Mouse (Mus musculus) retina, postnatal 1 day (tissue): ENCODE measurements around the gene Psg26.
"Not testable (repeated sequence)": the region's sequence is repeated elsewhere in the genome, so short reads cannot be mapped to it uniquely, and the experiment has no call there.

Experiments used
- DNase-seq: peaks from one replicate; pipeline ENCODE4 v3.0.0-alpha.2; 2012

Psg26 gene

DNA sequence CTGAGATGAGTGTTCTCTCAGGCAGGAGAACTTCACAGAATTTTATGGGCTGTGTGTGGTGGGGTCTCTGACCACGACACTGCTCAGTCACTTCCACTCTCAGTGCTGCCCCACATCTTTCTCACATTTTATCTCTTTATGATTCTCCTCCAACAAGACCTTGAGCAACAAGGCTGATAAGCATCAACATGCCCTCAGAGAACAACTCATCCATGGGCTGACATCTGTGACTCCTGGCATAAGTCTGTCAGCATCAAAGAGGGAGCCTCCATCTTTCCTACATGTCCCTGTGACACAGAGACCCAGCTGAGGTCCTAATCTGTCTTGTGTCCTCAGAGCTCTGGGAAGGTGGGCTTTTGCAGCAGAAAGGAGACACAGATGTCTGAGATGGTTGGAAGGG lies at the start of gene Psg26:
Psg26 (minus strand) TSS at position 101 of the 400 bp plus-strand sequence.
- no peak for DNase-seq

DNA sequence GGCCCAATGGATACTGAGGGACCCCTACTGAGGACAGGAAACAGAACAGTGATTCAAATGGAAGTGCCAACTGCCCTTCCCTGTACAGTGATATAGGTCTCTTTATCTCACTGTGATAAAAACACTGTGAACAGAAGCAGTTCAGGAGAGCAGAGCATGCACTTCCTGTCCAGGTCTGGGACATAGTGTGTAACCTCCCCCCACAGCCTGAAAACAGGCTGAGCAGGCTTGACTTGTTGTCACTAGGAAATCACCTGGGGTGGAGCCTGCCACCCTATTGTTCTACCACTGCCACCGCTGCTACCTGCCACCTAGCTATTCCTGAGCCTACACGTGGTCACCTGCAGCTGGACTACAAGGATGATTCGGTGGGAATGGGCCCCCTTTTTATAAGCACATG lies 49.4 kb upstream of the Psg26 start:
- no peak for DNase-seq

DNA sequence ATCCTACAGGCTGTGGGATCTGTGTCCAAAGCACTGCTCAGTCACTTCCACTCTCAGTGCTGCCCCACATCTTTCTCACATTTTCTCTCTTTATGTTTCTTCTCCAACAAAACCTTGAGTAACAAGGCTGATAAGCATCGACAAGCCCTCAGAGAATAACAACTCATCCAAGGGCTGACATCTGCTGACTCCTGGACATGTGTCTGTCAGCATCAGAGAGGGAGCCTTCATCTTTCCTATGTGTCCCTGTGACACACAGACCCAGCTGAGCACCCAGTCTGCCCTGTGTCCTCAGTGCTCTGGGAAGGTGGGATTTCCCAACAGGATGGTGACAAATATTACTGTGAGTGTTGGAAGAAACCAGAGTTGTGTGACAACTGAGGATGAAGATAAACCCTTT lies 48.2 kb upstream of the Psg26 start, which contains the start of gene Psg25:
Psg25 (minus strand) TSS at position 101 of the 400 bp plus-strand sequence.
- no peak for DNase-seq

- no peak for DNase-seq
Observed at GRCm38 (mm10) chr7:18524668-18525067, 40.7 kb upstream of the Psg26 start.

DNA sequence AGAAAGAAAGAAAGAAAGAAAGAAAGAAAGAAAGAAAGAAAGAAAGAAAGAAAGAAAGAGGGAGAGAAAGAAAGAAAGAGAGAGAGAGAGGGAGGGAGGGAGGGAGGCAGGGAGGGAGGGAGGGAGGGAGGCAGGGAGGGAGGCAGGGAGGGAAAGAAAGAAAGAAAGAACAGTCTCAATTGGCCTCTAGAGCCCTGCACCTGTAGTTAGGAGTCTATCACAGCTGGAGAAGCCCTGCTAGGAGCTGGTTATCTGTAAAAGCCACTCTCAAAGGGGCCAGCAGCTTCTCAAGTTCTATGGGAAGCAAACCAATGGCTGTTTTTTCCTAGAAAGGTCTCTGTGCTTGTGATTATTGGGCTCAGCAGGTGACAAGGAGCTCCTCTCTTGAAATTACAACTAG lies 28.9 kb upstream of the Psg26 start:
- not testable (repeated sequence) for DNase-seq

DNA sequence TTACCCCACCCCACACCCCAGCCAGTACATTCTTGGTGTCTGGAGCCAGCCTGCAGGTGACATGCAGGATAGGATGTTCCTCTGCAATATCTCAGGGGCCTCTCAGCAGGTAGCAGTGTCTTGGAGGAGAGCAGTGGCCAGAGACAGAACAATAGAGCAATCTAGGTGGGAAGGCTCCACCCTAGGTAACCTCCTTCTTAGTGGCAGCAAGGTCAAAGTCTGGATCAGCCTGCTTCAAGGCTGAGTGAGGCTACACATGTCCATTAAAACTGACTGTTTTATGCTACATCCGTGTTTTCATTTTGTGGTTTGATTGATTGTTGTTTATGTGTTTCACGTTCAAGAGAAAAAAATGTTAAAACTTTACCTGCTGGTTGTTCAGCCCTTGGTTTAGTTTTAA lies 28.4 kb upstream of the Psg26 start:
- not testable (repeated sequence) for DNase-seq

- no peak for DNase-seq
Observed at GRCm38 (mm10) chr7:18511479-18511878, 27.5 kb upstream of the Psg26 start.

- DNase-seq: not testable (repeated sequence)
Observed at GRCm38 (mm10) chr7:18431941-18432340, 52.0 kb downstream of the Psg26 start, which contains the start of gene Psg28. Gene Psg28, minus strand, starts transcription at chr7:18432041.
